Mouse (Mus musculus): ENCODE measurements around the gene Adamts16.

DNA sequence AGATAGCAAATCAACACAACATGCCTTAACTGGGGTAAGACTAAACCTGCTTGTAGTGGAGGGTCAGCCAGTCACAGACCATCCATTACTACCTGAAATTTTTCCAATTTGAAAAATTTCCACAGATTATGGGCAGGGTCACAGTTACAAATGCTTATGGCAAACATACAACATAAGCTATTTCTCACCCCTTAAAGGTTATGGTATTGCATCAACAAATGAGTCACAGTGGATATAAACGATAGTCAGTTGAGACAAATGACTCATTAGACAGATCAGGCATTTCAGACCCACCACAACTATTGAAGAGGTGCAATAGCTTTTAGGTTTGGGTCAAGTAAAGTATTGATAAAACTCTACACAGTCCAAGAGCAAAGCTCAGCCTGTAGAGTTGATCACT is 107.7 kb downstream of the Adamts16 start:
- TF ChIP-seq EP300 (IDR thresholded peaks at IDR 0.05; ENCODE audit: insufficient read depth, low read depth, low read length): no peak
- no peak for TF ChIP-seq CTCF (IDR thresholded peaks at IDR 0.05; ENCODE audit: low read depth, low read length)
